Mouse (Mus musculus): Measurements from ENCODE around the gene Lyar. TPM values are rescaled to one million over a fixed set of nuclear protein-coding genes. Genes with fewer than 3 reads are reported as not detected.

The Lyar gene
- polyA plus RNA-seq (2011; ENCODE audit: insufficient read depth, insufficient read length, low replicate concordance, missing spikeins): 24.8 and 33.8 TPM in 2 replicates

DNA sequence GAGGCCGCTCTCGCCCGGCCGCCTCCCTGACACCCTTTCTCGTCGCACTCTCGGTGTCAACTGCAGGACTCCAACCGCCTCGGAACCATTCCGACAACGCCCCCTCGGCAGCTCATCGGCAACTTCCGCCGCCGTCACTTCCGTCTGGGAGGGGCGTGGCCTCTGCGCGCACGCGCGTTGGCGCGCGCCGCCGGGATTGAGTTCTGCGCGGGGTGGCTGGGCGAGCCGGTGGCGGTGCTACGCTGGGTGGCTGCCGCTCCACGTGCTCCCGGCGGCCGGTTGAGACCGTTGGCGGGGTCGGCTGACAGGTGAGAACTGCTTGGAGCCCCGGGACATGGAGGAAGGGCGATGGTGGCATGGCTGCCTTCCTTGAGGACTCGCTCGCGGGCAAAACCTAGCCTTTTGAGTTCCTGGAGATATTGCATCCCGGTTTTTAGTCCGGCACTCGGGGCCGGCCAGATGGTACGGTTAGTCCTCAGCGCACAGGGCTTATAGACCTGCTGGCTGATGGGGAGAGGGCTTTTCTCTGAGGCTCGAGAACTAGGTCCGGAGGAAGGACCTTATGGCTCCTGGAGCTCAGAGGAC lies at the start of gene Lyar, which contains the start of gene Zbtb49:
Lyar (plus strand) TSS at position 143 of the 585 bp plus-strand sequence.
Zbtb49 (minus strand) TSS at position 130 of the 585 bp plus-strand sequence.
- peak within 1 kb of the TSS; percentile 73 for H3K27ac ChIP-seq (ENCODE audit: control insufficient read depth, insufficient read depth, low read depth, low read length, poor library complexity)
- TF ChIP-seq CTCF (IDR thresholded peaks at IDR 0.05; ENCODE audit: control insufficient read depth, insufficient read depth, low read length) (no peak), POLR2A (IDR thresholded peaks at IDR 0.05; ENCODE audit: borderline replicate concordance, control insufficient read depth, low read depth, low read length) (peak; percentile 59; the same call in 1 of the 2 replicates)
- under 1% methylated on average over 55 of the region's 55 CpGs for WGBS
- peak within 1 kb of the TSS; percentile 96 for H3K4me3 ChIP-seq (replicated peaks; ENCODE audit: control insufficient read depth, low read depth, low read length)
- peaks cover 2% of the 10 kb centered on the region for H3K4me1 ChIP-seq (ENCODE audit: control insufficient read depth, insufficient read depth, low read length)

DNA sequence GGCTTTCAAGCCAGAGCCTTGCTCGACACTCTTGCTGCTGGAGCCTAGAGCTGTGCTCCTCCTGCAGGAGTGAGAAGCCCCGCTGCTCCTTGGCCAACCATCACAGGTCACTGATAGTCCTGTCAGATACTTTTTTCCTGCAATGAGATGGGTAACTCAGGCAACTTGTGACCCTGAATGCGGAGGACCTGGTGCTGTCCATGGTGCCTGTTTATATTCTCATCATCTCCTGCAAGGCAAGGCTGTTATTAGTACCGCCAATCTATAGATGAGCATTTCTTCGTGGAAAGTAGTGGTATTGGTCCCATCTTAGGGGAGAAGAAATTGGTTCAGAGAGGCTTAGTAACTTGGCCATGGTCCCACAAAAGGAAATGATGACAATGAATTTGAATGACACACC lies 46.5 kb upstream of the Lyar start:
- H3K4me1 ChIP-seq (ENCODE audit: control insufficient read depth, insufficient read depth, low read length): no peaks in the 10 kb centered on the region
- no peak overlapping the region for H3K27ac ChIP-seq (ENCODE audit: control insufficient read depth, insufficient read depth, low read depth, low read length, poor library complexity)
- TF ChIP-seq POLR2A (IDR thresholded peaks at IDR 0.05; ENCODE audit: borderline replicate concordance, control insufficient read depth, low read depth, low read length) (no peak), CTCF (IDR thresholded peaks at IDR 0.05; ENCODE audit: control insufficient read depth, insufficient read depth, low read length) (no peak)
- WGBS: 49% methylated on average over 5 of the region's 5 CpGs
- H3K4me3 ChIP-seq (replicated peaks; ENCODE audit: control insufficient read depth, low read depth, low read length): no peak overlapping the region

DNA sequence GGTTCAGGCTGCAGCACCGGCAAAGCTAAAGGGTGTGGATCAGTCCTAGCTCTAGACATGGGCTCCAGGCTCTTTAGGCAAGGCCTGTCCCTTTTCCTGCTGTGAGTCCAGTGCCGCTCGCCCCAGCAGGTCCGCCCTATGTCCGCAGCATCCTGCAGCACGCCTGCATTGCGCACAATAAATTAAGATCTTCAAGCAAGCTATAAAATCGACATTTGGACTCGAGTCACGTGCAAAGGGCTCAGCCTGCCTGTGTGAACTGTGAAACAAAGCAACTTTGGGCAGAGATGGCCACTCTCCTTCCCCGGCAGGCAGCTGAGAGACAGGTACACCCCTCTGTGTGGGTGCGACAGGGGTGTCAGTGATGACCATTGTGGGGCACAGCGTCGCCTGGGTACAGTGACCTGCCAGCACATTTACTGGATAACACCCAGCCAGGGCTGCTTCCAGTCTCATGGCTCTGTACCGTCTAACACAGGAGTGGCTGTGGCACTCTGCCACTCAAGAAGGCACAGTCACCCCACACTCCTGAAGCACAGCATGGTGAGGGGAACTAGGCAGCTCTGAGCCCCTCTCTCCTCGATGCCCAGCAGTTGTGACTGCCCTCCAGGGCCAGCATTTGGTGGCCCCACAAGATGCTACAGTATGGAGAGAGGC lies 45.9 kb upstream of the Lyar start:
- no peak overlapping the region for H3K4me3 ChIP-seq (replicated peaks; ENCODE audit: control insufficient read depth, low read depth, low read length)
- no peak for TF ChIP-seq POLR2A (IDR thresholded peaks at IDR 0.05; ENCODE audit: borderline replicate concordance, control insufficient read depth, low read depth, low read length)
- no peaks in the 10 kb centered on the region for H3K4me1 ChIP-seq (ENCODE audit: control insufficient read depth, insufficient read depth, low read length)
- 78% methylated on average over 16 of the region's 16 CpGs for WGBS
- no peak overlapping the region; the same call in 1 of the 2 replicates for H3K27ac ChIP-seq (ENCODE audit: control insufficient read depth, insufficient read depth, low read depth, low read length, poor library complexity)

DNA sequence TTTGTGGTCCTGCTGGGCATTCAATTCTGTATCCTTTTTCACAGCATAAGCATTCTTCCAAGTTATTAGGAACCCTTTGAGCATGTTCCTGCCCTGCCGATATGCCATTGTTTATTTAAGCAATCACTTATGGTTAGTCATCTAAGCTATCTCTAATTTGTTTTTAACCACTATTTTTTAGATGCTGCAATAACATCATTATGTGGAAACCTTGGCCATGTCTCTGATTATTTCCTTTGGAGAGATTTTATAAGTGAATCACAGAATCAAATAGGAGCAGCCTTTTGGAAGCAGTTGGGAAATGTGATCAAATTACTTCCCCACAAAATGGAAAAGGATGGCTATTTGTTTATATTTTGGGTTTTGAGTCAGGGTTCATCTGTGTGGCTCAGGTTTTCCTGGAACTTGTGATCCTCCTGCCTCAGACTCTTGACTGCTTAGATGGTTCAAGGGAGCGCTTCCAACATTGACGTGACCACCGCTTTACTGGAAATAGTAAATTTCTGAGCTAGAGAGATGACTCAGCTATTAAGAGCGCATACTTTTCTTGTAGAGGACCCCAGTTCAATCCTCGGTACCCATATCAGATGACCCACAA lies 35.5 kb upstream of the Lyar start:
- 74% methylated on average over 6 of the region's 6 CpGs for WGBS
- Histone ChIP-seq H3K27ac (ENCODE audit: control insufficient read depth, insufficient read depth, low read depth, low read length, poor library complexity) (no peak overlapping the region), H3K4me1 (ENCODE audit: control insufficient read depth, insufficient read depth, low read length) (no peaks in the 10 kb centered on the region), H3K4me3 (replicated peaks; ENCODE audit: control insufficient read depth, low read depth, low read length) (no peak overlapping the region)
- no peak for TF ChIP-seq CTCF (IDR thresholded peaks at IDR 0.05; ENCODE audit: control insufficient read depth, insufficient read depth, low read length)
- no peak for TF ChIP-seq POLR2A (IDR thresholded peaks at IDR 0.05; ENCODE audit: borderline replicate concordance, control insufficient read depth, low read depth, low read length)

DNA sequence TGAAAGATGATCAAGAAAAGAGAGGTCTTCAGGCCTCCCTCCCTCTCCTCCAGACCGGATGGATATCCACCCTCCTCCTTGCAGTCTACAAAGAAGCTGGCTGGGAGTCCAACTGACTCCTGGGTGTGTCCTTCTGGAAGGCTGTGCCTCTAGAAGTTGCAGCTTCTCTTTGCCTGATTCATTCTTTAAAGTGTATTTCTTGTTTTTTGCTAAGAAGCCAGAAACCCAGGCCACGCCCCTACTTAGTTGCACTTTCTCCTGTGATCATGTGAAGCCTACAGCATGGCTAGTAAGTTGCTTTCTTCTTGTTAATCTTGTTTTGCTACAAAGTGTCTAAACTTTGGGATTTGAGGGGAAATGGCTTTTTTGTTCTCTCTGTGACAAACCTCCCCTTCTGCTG lies 33.3 kb upstream of the Lyar start:
- Histone ChIP-seq H3K4me3 (replicated peaks; ENCODE audit: control insufficient read depth, low read depth, low read length) (no peak overlapping the region), H3K4me1 (ENCODE audit: control insufficient read depth, insufficient read depth, low read length) (no peaks in the 10 kb centered on the region), H3K27ac (ENCODE audit: control insufficient read depth, insufficient read depth, low read depth, low read length, poor library complexity) (no peak overlapping the region)
- WGBS: 80% methylated on average over 2 of the region's 2 CpGs
- no peak for TF ChIP-seq CTCF (IDR thresholded peaks at IDR 0.05; ENCODE audit: control insufficient read depth, insufficient read depth, low read length)
- TF ChIP-seq POLR2A (IDR thresholded peaks at IDR 0.05; ENCODE audit: borderline replicate concordance, control insufficient read depth, low read depth, low read length): no peak

DNA sequence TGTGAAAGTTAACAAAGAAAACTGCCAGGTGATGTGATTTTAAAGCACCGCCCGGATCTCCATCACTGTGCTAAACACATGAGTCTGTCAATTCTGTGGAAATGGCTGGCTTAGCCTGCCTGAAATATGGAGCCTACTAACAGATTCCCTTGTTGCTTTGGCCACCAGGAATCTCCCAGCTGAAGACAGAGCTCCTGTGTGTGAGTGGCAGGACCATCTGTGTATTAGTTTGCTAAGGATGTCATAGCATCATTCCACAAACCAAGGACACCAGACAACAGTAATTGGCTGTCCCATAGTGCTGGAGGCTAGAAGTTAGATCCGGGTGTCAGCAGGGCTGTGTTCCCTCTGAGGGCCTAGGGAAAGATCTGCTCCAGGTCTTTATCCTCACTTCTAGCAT lies 29.4 kb upstream of the Lyar start:
- TF ChIP-seq CTCF (IDR thresholded peaks at IDR 0.05; ENCODE audit: control insufficient read depth, insufficient read depth, low read length): no peak
- Histone ChIP-seq H3K4me3 (replicated peaks; ENCODE audit: control insufficient read depth, low read depth, low read length) (no peak overlapping the region), H3K27ac (ENCODE audit: control insufficient read depth, insufficient read depth, low read depth, low read length, poor library complexity) (no peak overlapping the region), H3K4me1 (ENCODE audit: control insufficient read depth, insufficient read depth, low read length) (no peaks in the 10 kb centered on the region)
- WGBS: 81% methylated on average over 3 of the region's 3 CpGs

DNA sequence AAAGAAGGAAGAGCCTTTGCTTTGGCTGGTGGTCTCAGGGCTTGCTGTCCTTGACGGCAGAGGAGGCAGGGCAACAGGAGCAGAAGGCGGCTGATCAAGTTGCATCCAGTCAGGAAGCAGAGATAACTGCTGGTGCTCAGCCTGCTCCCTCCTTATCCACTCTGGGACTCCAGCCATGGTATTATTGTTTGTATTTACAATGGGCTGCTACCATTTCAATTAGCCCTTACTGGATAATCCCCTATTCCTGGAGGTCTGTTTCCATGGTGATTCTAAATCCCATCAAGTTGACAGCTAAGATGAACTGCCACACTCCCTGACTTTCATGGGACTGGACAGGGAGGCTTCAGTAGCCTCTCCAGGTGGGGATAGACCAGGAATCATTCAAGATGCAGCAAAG lies 25.3 kb upstream of the Lyar start:
- Histone ChIP-seq H3K4me3 (replicated peaks; ENCODE audit: control insufficient read depth, low read depth, low read length) (no peak overlapping the region), H3K27ac (ENCODE audit: control insufficient read depth, insufficient read depth, low read depth, low read length, poor library complexity) (no peak overlapping the region), H3K4me1 (ENCODE audit: control insufficient read depth, insufficient read depth, low read length) (no peaks in the 10 kb centered on the region)
- 70% methylated on average over 2 of the region's 2 CpGs for WGBS
- TF ChIP-seq POLR2A (IDR thresholded peaks at IDR 0.05; ENCODE audit: borderline replicate concordance, control insufficient read depth, low read depth, low read length) (no peak), CTCF (IDR thresholded peaks at IDR 0.05; ENCODE audit: control insufficient read depth, insufficient read depth, low read length) (no peak)

DNA sequence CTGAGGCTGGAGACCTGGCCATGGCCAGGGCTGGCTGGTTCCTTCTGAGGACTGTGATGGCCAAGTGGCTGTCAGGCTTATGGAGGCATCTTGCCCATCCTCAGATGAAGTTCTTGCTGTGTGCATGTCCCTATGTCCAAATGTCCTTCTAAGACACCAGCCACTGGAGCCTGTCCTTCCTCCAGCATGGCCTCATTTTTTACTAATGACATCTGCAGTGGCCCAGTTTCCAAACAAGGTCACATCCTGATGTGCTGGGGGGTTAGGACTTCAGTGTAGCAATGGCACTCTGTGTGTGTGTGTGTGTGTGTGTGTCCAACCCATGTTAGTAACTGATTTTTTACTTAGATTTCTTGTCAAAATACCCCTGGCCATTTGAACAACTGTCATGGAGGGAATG lies 24.3 kb upstream of the Lyar start:
- Histone ChIP-seq H3K4me1 (ENCODE audit: control insufficient read depth, insufficient read depth, low read length) (no peaks in the 10 kb centered on the region), H3K4me3 (replicated peaks; ENCODE audit: control insufficient read depth, low read depth, low read length) (no peak overlapping the region), H3K27ac (ENCODE audit: control insufficient read depth, insufficient read depth, low read depth, low read length, poor library complexity) (no peak overlapping the region)
- no peak for TF ChIP-seq CTCF (IDR thresholded peaks at IDR 0.05; ENCODE audit: control insufficient read depth, insufficient read depth, low read length)
- TF ChIP-seq POLR2A (IDR thresholded peaks at IDR 0.05; ENCODE audit: borderline replicate concordance, control insufficient read depth, low read depth, low read length): no peak
